Mouse (Mus musculus) stomach, adult 2 months (tissue): ENCODE results near the gene Ffar3. TPM values are rescaled to one million over a fixed set of nuclear protein-coding genes. Genes with fewer than 3 reads are reported as not detected.

Source experiments
- polyA plus RNA-seq: library from polyadenylated mRNA; depleted of rRNA; stranded (reverse); fragments of >200 nt; gene quantifications from 2 replicates; pipeline ENCODE4 v1.2.3, GENCODE M21; 2012; rRNA removed

Gene Ffar3
- 0.10 TPM in 1 of 2 replicates, not detected in the other for polyA plus RNA-seq

DNA sequence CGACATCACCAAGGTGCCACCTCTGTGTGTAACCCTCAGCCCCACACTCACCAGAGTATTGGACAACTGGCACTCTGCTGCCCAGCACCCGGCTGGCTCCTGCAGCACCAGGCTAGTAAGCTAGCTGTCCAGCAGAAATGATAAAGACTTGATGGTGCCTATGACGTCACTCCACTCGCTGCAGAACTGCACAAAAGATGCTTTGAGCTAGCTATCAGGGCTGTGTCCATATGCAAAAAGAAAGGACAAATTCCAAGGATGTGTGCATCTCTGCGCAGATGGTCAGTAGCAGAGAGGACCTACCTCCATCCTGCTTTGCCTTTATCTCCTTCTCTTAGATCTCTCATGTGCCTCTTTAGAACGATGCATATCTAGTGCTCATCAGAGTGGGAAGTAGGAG is at the start of gene Ffar3:
Gene Ffar3 (minus strand): TSS at position 101 of the 400 bp plus-strand sequence.

DNA sequence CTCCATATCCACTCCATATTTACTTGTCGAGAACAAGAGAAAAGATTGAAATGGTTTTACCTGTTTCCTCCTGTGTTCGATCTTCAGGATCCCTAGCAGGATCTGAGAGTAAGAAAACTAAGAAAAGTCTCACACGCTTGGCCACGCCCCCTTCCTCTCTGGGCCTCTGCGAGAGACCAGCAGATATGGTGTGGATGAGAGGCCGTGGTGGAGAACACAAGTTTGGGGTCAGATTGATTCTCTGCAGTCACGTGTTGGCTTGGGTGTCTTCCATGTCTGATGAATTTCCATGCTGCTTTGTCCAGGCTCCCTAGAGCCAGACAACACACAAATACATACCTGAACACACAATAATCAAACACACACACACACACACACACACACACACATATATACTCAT is 24.2 kb upstream of the Ffar3 start, which contains the start of gene Cd22:
Gene Cd22 (minus strand): TSS at position 167 of the 400 bp plus-strand sequence.

DNA sequence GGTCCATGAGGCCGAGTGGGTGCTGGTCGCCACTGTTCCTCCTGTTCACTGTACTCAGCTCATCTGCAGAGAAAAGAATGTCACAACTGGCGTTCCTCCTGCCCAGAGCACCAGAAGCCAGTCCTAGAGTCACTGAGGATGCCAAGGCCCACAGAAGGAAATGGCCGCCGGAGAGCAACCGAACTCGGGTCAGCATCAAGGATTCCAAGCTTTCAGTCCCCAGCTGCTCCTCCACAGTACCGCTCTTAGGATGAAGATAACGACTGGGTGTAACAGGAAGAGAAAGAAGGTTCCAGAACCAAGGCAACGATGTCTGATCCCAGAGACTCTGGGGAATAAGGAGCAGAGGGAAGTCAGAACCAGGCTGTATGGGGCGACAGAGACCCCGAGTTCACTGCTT is 5.5 kb upstream of the Ffar3 start, which contains the start of gene Ffar1:
Gene Ffar1 (minus strand): TSS at position 101 of the 400 bp plus-strand sequence.

DNA sequence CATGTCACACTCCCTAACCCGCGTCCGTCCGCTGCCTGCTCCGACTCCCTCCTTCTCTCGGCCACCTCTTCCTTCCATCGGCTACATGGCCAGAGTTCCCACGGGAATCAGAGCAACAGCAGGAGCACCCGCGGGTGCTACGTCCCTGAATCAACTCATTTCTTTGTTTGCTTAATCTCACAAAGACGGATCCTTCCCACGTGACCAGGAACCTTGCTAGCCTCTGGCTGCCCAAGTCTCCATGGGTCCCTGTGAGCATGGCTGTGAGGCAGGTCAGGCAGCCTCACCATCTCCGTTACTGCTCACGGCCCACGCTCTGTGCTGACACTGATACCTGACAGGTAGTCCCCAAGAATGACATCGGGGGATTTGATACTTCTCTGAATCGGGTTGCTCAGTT is 32.3 kb downstream of the Ffar3 start, which contains the start of gene Ffar2:
Gene Ffar2 (minus strand): TSS at position 101 of the 400 bp plus-strand sequence.

Other genes with a start within 250 kb of the Ffar3 start
- gene Upk1a, start 243.3 kb downstream of the Ffar3 start, polyA plus RNA-seq, result 4.0 TPM in 2 replicates
- gene Cox6b1, start 230.0 kb downstream of the Ffar3 start, polyA plus RNA-seq, result 263 and 306 TPM in 2 replicates
- gene Etv2, start 220.3 kb downstream of the Ffar3 start, polyA plus RNA-seq, result not detected in 2 replicates
- gene Rbm42, start 205.9 kb downstream of the Ffar3 start, polyA plus RNA-seq, result 42.7 and 58.2 TPM in 2 replicates
- gene Haus5, start 191.2 kb downstream of the Ffar3 start, polyA plus RNA-seq, result 2.2 and 4.0 TPM in 2 replicates
- not detected in 2 replicates for gene Pmis2, start 184.6 kb downstream of the Ffar3 start, polyA plus RNA-seq
- gene 2200002J24Rik, start 157.3 kb downstream of the Ffar3 start, polyA plus RNA-seq, result 18.8 and 40.8 TPM in 2 replicates
- 1,538 and 2,919 TPM in 2 replicates for gene Atp4a, start 144.0 kb downstream of the Ffar3 start, polyA plus RNA-seq
- 111 and 145 TPM in 2 replicates for gene Tmem147, start 126.6 kb downstream of the Ffar3 start, polyA plus RNA-seq
- not detected in 2 replicates for gene Gapdhs, start 112.5 kb downstream of the Ffar3 start, polyA plus RNA-seq
- gene Sbsn, start 104.7 kb downstream of the Ffar3 start, polyA plus RNA-seq, result 94.0 and 112 TPM in 2 replicates
- gene Dmkn, start 92.4 kb downstream of the Ffar3 start, polyA plus RNA-seq, result 1,147 and 1,166 TPM in 2 replicates
- 362 and 714 TPM in 2 replicates for gene Krtdap, start 68.3 kb downstream of the Ffar3 start, polyA plus RNA-seq
- gene Ffar2, start 32.4 kb downstream of the Ffar3 start, polyA plus RNA-seq, result 4.2 and 4.8 TPM in 2 replicates
- gene Ffar1, start 5.4 kb upstream of the Ffar3 start, polyA plus RNA-seq, result 0.03 and 0.06 TPM in 2 replicates
- gene Cd22, start 24.2 kb upstream of the Ffar3 start, polyA plus RNA-seq, result 0.25 and 0.26 TPM in 2 replicates
- 0.23 and 0.74 TPM in 2 replicates for gene Mag, start 58.7 kb upstream of the Ffar3 start, polyA plus RNA-seq
- 198 and 246 TPM in 2 replicates for gene Hamp2, start 68.5 kb upstream of the Ffar3 start, polyA plus RNA-seq
- 3.0 and 4.3 TPM in 2 replicates for gene Hamp, start 87.9 kb upstream of the Ffar3 start, polyA plus RNA-seq
- 75.4 and 124 TPM in 2 replicates for gene Usf2, start 100.6 kb upstream of the Ffar3 start, polyA plus RNA-seq
- gene Lsr, start 117.3 kb upstream of the Ffar3 start, polyA plus RNA-seq, result 247 and 370 TPM in 2 replicates
- gene Fam187b, start 117.6 kb upstream of the Ffar3 start, polyA plus RNA-seq, result 3.3 and 3.5 TPM in 2 replicates
- 29.9 and 37.7 TPM in 2 replicates for gene Fxyd5, start 186.3 kb upstream of the Ffar3 start, polyA plus RNA-seq
- 4.0 and 8.9 TPM in 2 replicates for gene Fxyd7, start 195.3 kb upstream of the Ffar3 start, polyA plus RNA-seq
- 189 and 195 TPM in 2 replicates for gene Fxyd1, start 201.0 kb upstream of the Ffar3 start, polyA plus RNA-seq
- gene Lgi4, start 203.2 kb upstream of the Ffar3 start, polyA plus RNA-seq, result 5.3 and 7.5 TPM in 2 replicates
- gene Fxyd3, start 220.5 kb upstream of the Ffar3 start, polyA plus RNA-seq, result 369 and 371 TPM in 2 replicates